Mouse (Mus musculus) right cerebral cortex, postnatal 25 days (tissue): ENCODE results near the gene Synj1.

ENCODE experiments used
- DNase-seq: peaks from one replicate; pipeline ENCODE4 v3.0.0; 2022

The Synj1 gene

GRCm38 (mm10) chr16:90934687-90935328 lies 76.3 kb downstream of the Synj1 start, which contains the start of gene Cfap298:
Cfap298 (minus strand) TSS chr16:90935114.
- DNase-seq, result peak; percentile 94

GRCm38 (mm10) chr16:90934193-90934686 lies 76.9 kb downstream of the Synj1 start:
- no peak for DNase-seq

GRCm38 (mm10) chr16:90933534-90934176 lies 77.5 kb downstream of the Synj1 start:
- DNase-seq, result no peak

GRCm38 (mm10) chr16:90927446-90927845 lies 83.7 kb downstream of the Synj1 start:
- DNase-seq, result no peak

GRCm38 (mm10) chr16:90925461-90925860 lies 85.6 kb downstream of the Synj1 start:
- peak; percentile 65 for DNase-seq

GRCm38 (mm10) chr16:90924606-90925370 lies 86.3 kb downstream of the Synj1 start:
- DNase-seq, result no peak

GRCm38 (mm10) chr16:90921471-90922159 lies 89.5 kb downstream of the Synj1 start:
- DNase-seq, result no peak

GRCm38 (mm10) chr16:90917156-90917555 lies 94.0 kb downstream of the Synj1 start:
- no peak for DNase-seq

GRCm38 (mm10) chr16:90916040-90916481 lies 95.0 kb downstream of the Synj1 start:
- no peak for DNase-seq

GRCm38 (mm10) chr16:90911766-90912165 lies 99.3 kb downstream of the Synj1 start:
- DNase-seq, result no peak

GRCm38 (mm10) chr16:90910855-90911533 lies 100.1 kb downstream of the Synj1 start:
- DNase-seq, result no peak

- no peak for DNase-seq
These were observed 103.9 kb downstream of the Synj1 start for GRCm38 (mm10) chr16:90907250-90907649.

- DNase-seq, result no peak
These were observed 107.8 kb downstream of the Synj1 start for GRCm38 (mm10) chr16:90903300-90903699.

- no peak for DNase-seq
These were observed 109.7 kb downstream of the Synj1 start for GRCm38 (mm10) chr16:90901364-90901763.

- DNase-seq, result no peak
These were observed 111.6 kb downstream of the Synj1 start for GRCm38 (mm10) chr16:90899498-90899897.

- no peak for DNase-seq
These were observed 113.5 kb downstream of the Synj1 start for GRCm38 (mm10) chr16:90897651-90898050.

- DNase-seq, result no peak
These were observed 117.3 kb downstream of the Synj1 start for GRCm38 (mm10) chr16:90893792-90894191.

GRCm38 (mm10) chr16:90893019-90893418 lies 118.1 kb downstream of the Synj1 start:
- DNase-seq, result no peak

GRCm38 (mm10) chr16:90892081-90892480 lies 119.0 kb downstream of the Synj1 start:
- no peak for DNase-seq

- DNase-seq, result no peak
These were observed 119.5 kb downstream of the Synj1 start for GRCm38 (mm10) chr16:90891601-90892000.

- no peak for DNase-seq
These were observed 120.4 kb downstream of the Synj1 start for GRCm38 (mm10) chr16:90890683-90891082.
